Mouse (Mus musculus): ENCODE measurements around the gene Tmem147.

DNA sequence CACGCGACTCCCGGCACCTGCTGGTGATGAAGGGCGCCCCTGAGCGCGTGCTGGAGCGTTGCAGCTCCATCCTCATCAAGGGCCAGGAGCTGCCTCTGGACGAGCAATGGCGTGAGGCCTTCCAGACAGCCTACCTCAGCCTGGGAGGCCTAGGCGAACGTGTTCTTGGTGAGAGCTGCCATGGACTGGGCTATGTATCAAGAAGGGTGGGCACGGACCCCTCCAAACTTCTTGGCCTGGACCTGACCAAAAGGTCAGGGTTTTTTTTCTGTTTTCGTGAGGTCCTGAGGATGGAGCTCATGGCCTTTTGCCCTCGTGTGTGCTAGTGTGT, 11.7 kb downstream of the Tmem147 start:
- TF ChIP-seq CTCF (IDR thresholded peaks at IDR 0.05; ENCODE audit: extremely low read depth, insufficient read depth, low read length) (no peak), POLR2A (IDR thresholded peaks at IDR 0.05; ENCODE audit: extremely low read depth, insufficient read depth, low read length) (no peak)
